Mouse (Mus musculus): ENCODE data around the gene Ccdc69. TPM values are rescaled to one million over a fixed set of nuclear protein-coding genes. Genes with fewer than 3 reads are reported as not detected.

Gene Ccdc69
- polyA plus RNA-seq, 1 experiment, result 7.9 TPM

DNA sequence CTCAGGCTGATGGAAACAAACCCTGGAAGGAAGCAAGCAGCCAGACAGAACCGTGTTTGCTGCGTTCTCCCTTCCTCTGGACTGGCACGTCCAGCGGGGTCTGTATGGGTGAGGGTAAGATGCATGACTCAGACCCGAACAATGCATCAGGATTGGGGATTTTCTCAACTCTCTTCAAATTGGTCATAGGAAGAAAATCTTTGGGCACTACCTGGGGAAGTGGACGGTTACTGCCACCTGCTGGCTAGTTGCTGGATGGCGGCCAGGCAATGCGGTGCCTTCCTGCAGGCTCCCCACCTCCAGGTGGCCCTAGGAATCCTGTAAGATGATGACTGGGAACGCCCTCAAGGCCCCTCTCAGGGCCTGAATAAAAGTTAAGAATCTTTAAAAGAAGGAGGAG lies 38.3 kb downstream of the Ccdc69 start:
- DNase-seq (ENCODE audit: low read depth), result no peak

DNA sequence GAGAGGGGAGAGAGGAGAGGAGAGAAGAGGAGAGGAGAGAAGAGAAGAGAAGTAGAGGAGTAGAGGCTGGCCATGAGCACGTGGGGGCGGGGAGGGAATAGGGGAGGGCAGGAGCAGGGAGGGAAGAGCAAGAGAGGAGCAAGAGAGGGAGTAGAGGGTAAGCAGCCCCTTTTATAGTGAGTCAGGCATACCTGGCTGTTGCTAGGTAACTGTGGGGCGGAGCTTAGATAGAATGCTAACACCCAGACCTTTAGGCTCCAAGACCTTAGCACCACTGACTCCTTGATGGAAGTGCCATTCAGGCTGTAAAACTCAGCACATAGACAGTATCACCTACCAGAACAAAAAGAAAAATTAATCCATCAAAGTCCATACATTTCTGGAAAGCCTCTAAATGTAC lies 41.3 kb downstream of the Ccdc69 start:
- DNase-seq (ENCODE audit: low read depth), result no peak

DNA sequence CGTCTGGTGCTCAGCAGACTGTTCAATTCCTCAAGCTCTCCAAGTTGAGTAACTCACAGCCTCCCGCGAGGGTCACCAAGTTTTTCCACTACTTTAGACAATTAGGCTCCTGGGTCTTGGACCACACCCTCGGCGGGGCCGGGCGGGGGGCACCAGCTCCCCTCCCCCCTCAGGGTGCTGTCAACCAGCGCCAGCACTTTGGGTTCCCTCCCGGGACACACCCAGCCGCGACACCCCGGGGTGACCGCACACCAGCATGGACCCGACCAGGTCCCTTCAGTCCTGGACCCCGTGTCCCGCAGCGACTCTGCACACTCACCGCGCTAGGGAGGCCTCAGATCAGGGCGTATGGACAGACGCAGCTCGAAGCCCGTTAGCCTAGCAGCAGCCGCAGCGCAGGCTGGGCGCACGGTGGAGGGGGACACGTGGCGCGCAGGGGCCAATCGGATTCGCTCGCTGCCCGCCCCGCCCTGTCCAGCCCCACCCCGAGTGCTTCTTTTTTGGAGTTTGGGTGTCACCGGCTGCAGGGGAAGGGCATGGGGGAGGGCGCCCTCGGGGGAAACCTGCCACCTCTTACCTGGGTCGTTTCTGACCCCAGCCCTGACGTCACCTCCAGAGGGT lies 44.8 kb downstream of the Ccdc69 start, which contains the start of gene Anxa6:
Gene Anxa6 (minus strand): TSS at position 406 of the 621 bp plus-strand sequence.
- no peak for DNase-seq (ENCODE audit: low read depth)

DNA sequence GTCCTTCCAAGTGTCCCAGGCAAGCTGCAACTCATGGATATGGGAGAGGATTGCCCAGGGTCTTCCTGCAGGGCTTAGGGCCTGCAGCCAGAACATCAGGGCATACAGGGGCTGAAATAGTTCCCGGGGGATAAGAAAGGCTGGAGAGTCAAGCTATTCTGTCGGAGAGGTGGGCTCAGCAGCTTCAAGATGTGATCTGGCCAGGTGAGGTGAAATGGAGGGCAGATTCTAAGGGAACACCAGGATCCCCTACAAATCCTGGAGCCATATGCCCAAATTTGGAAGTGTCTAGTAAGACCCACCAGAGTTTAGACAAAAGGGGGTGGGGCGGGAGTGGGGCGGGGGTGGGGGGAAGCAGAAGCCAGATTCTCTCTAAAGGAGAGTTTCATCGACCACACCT lies 45.6 kb downstream of the Ccdc69 start:
- no peak for DNase-seq (ENCODE audit: low read depth)

DNA sequence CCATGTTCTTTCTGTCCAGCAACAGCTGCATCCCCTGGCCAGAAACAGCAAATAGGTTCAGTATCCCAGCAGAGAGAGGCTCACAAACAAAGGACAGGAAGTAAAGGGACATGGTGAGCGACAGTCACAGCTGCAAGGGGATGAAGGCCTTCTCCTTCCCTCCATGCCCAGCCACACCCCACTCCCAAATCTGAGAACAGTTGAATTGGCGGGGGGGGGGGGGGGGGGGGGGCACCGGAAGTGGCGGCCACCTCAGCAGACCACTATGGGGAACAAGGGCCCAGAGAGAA lies 46.0 kb downstream of the Ccdc69 start:
- DNase-seq (ENCODE audit: low read depth), result no peak

DNA sequence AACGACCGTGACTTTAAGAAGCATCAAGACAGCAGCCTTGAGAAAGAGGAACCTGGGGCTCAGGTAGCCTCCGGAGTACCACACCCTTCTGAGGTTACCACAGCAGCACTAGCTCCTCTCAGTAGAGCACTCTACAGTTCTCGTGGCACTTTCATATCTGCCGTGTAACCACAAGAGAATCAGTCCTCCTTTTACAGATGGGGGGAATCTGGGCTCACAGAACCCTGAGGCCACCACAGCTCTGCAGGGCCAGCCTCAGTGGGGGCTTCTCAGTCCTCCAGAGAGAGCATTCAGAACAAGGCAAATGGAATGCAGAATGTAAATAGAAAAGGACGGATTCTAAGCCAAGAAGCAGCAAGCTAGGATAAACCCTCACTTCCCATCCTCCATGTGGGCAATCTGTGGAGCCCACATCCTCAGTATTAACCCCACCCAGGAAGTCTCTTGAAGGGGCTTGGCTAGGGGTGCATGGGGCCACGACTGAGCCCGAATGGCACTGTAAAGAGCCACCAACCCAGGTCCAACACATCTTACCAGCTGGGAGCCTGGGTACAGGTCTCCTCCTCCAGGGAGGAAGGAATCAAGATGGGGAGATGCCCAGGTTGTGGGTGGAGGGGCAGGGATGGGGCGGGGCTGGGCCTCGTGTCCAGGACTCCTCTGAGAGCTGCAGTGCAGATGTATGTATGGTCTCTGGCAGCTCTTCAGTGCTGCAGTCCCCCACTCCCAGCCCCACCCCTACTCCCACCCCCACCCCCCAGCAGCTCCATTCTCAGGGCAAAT lies 46.5 kb downstream of the Ccdc69 start:
- DNase-seq (ENCODE audit: low read depth), result no peak

DNA sequence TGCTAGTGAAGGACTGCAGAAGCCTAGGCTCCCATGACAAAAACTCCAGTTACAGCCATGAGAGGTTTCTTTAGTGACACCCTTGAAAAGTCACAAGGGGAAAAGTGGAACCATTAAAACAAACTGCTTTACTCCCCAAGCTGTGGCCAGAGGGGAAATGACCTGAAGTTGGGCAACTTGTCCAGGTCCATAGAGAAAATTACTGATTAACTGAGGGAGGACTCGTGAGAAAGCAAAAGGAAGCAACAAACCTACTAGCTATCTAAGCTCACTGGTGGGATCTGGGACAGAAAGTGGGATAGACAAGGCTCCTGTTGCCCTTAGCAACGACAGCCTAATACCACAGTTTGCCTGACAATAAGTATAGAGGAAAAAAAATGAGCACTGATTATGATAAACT lies 49.4 kb downstream of the Ccdc69 start:
- no peak for DNase-seq (ENCODE audit: low read depth)

DNA sequence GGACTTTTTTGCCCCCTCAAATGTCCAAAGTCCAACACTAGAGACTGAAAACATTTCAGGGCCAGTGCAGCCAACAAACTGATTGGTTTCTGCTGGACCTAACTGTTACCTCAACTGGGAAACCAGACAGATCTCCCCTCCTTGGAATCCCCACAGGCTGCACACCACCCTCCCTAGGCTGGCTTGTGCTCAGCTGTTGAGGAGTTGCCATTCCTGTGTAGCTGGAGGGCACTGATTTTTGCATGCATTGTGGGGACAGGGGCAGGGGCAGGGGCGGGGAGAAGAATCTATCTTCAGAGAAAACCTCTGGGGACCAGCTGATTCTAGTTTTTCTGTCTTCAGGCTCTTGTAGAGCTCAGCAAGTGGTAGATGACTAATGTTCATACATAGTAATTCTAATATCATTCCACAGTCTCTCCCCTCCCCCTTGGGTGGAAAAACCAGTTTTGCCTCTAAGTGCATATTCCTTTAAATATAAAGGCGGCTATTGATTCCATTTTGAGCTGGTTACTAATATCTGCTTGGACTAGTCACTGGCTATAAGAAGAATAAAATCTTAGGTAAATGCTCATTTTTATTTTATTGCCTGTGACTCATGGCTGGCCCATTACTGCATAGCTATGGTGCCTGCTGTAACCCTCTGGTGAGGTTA lies 50.6 kb downstream of the Ccdc69 start:
- no peak for DNase-seq (ENCODE audit: low read depth)

DNA sequence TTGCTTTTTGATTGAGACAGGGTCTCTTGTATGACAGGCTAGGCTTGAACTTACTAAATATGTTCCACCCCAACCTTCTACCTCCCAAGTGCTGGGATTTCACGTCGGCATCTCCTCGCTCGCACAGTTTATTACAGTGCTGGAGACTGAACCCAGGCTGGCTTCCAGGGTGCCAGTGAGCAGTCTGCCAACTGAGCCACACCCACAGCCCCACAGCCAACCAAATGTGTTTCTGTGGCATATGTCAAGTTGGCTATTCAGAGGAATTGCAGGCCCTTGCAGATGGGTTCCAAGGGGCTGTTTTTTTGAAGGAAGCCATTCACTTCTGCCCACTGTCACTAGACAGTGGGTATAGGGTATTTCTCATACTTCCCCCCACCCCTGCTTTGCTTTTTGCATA lies 52.0 kb downstream of the Ccdc69 start:
- no peak for DNase-seq (ENCODE audit: low read depth)

DNA sequence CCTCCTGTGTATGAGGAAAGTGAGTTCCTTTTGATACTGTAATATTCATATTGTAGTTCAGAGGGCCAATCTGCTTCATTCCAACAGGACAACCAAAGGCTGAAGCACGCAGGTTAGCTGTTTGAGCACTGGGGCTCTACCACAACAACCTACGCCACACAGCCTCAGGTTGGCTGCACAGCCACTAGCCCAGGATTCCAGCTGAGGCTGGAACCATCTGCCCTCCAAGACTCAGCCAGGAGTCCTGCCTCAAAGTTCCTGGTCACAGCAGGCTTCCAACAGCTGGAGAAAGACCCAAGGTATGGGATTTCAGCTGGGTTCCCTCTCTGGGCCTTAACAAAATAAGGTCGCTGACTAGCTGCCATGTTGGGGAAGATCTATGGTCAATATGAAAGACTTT lies 54.3 kb downstream of the Ccdc69 start:
- DNase-seq (ENCODE audit: low read depth), result no peak

DNA sequence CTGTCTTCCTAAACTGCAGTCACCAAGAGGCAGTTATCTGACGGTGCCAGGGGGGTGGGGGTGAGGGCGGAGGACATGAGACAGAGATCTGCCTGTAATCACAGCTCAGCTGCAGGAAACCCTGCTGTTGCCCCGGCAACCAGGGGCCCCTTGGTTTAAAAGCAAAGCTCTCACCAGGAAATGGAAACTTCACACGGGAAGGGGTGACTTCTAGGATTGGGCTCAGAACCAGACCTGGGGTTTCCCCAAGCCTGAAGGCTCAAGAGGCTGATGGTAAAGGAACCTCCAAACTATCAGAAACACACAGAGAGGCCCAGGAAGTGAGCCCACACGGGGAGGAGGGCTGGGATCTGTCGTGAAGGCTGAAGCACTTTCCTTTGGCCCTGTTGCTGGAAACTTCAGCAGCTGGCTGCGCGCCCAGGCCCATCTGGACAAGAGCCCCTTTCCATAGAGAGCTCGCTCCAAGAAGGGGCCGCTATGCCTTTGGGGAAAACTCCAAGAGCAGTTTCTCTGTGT lies 54.8 kb downstream of the Ccdc69 start:
- no peak for DNase-seq (ENCODE audit: low read depth)

DNA sequence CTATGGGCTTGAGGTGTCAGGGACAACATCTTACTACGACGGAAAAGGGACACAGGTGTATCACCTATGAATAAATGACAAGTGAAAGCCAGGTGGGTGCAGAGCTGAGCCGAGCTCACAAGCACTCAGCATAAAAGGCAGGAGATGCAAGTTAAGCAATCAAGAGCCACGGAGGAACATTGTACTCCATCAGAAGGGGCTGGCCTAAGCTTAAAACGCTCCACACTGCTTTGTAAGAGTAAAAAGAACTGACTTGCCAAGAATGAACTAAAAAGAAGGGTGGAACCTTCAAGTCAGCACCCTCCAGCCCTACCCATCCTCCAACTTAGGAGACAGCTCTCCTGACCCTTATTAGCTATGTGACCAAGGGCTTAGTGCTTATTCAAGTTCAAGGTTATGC lies 55.4 kb downstream of the Ccdc69 start:
- no peak for DNase-seq (ENCODE audit: low read depth)

DNA sequence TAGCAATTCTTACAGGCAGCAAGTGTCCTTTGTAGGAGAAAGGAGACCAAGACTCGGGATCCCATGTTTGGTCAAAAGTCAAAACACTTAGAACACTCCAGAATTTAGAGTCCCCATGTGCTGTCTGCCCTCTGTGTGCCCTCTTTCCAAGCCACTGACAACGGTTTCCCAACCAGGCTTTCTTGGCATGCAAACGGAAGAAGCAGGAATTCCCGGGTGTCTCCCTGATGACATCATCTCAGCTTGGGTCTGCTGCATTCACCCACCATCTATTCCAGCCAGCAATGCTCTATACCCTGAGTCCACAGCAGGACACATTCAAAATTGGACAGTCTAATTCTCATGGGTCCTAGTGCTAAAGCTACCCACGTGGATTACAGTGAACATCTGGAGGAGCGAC lies 56.1 kb downstream of the Ccdc69 start:
- DNase-seq (ENCODE audit: low read depth), result no peak

DNA sequence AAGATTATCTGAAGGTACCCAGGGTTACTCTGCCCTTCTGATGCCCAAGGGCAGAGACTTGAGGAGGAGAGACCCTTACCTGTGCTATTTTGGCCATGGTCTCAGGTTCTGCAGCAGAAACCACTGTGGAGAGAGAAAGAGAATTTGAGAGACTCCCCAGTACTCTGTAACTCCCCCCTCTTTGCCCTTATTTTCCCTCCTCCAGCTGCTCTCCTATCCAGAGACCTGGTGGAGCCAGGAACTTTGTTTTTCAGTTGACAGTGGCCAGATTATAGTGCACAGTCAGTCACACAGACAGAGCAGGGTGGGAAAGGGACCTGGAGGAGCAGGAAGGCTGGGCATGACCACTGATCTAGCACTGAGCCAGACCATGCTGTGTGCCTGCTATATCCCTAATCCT lies 56.5 kb downstream of the Ccdc69 start:
- DNase-seq (ENCODE audit: low read depth), result no peak

DNA sequence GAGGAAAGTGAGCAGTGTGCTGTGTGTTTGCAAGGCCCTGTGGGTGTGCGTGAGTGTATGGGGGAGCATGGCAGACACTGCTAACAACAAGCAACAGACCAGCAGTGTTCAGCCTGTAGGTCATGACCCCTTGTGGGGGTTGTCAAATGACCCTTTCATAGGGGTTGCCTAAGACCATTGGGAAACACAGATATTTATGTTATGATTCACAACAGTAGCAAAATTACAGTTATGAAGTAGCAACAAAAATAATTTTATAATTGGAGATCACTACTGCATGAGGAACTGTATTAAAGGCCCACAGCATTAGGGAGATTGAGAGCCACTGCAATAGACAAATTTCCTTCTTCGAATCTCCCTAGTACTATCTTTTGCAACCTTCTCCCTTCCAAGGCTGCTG lies 58.2 kb downstream of the Ccdc69 start:
- no peak for DNase-seq (ENCODE audit: low read depth)

DNA sequence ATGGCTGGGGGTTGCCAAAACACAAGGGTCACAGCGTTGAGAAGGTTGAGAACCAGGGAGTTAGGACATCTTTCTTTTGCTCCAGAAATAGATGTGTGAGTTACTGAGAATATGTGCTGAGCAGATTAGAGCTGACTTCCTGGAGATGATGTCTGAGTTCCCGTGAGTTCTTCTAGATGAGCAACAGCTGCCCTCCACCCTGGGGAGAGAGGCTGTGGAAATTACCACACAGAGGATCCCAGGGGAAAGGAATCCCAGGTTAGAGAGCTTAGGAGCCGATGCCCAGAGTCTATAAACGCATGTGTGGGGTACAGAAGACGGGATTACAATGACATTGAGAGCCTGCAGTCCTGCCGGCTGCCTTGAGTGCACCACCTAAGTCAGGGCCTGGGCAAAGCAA lies 59.9 kb downstream of the Ccdc69 start:
- DNase-seq (ENCODE audit: low read depth), result no peak

DNA sequence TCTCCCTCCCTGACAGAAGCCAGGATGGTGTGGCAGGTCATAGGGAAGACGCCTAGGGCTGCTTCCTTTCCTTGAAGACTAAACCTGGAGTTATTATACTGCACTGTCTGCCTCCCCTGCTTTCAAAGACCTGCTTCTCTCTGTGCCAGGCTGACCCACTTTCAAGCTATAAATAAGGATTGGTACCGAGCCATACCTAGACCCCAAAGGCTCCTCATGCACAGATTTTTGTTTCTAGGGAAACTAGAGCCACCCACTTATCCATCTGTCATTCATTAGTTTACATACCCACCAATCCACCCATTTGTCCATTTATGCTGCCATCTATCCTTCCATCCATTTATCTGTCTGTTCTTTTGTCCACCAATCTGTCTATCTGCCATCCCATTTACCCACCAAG lies 60.7 kb downstream of the Ccdc69 start:
- no peak for DNase-seq (ENCODE audit: low read depth)

DNA sequence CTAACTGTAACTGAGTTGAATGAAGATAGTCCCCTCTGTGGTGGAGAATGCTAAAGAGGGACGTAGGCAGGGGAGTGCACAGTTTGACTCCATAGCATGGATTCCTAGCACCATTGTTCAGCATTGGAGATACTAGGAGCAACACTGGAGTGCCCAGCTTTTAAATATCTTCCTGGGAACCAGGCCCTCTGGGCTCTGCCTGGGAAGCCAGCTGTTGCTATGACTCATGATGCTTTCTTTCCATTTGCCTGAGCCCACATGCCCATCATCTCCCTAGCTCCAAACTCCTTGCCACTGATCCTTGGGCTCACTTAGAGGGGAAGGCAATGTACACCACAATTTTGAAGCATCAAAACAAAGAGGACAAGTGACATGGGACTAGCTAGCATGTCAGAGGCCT lies 61.2 kb downstream of the Ccdc69 start:
- DNase-seq (ENCODE audit: low read depth), result no peak

DNA sequence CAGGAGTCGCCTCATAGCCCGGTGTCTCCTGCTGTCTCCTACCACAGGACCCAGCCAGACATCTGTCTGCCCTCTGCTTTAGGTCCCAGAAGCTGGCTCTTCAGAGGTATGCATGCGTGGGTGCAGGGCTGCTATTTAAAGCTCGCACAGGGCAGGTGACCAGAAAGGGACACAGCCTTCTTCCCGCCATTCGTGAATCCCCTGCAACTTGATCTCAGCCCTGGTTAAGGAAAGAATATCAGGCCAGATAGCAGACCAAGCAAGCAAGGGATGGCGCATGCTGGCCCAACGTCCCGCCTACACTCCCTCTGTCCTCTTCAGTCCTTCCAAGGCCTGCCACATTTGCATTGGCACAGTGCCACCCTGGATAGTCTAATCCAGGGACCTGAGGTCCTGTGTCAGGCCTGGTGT lies 62.1 kb downstream of the Ccdc69 start:
- no peak for DNase-seq (ENCODE audit: low read depth)

DNA sequence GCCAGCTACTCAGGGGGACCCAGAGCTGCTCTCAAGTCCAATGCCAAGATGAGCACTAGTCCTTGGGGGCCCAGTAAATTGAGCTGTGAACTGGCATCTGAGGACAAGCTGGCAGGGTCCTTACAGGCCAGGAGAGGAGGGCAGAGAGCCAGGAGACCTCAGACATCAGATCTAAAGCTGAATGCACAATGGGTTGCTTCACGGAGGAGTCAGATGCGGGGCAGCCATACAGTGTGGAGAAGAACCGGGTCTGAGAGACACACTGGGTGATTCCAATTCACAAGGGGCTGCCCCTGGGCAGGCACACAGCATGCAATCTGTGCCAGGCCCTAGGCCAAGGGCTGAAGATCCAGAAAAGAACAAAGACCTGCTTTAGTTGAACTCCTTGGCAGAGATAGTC lies 62.7 kb downstream of the Ccdc69 start:
- no peak for DNase-seq (ENCODE audit: low read depth)

DNA sequence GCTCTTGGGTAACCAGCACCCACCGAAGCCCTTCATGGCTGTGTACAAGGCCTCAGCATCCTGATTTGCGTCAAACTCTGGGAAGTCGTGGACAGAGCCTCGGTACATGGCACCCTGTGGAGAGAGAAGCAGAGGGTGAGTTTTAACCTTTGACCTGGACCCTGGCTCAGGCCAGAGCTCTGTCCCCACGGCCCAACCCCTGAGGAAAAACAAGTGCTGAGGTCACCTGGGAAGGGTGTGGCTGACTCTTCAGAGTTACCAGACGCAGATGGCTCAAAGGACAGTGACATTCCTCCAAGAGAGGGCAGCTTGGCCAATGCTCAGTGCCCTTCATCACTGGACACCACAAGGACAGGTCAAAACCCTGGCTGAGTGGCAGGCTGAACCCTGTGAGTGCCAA lies 64.1 kb downstream of the Ccdc69 start:
- no peak for DNase-seq (ENCODE audit: low read depth)

DNA sequence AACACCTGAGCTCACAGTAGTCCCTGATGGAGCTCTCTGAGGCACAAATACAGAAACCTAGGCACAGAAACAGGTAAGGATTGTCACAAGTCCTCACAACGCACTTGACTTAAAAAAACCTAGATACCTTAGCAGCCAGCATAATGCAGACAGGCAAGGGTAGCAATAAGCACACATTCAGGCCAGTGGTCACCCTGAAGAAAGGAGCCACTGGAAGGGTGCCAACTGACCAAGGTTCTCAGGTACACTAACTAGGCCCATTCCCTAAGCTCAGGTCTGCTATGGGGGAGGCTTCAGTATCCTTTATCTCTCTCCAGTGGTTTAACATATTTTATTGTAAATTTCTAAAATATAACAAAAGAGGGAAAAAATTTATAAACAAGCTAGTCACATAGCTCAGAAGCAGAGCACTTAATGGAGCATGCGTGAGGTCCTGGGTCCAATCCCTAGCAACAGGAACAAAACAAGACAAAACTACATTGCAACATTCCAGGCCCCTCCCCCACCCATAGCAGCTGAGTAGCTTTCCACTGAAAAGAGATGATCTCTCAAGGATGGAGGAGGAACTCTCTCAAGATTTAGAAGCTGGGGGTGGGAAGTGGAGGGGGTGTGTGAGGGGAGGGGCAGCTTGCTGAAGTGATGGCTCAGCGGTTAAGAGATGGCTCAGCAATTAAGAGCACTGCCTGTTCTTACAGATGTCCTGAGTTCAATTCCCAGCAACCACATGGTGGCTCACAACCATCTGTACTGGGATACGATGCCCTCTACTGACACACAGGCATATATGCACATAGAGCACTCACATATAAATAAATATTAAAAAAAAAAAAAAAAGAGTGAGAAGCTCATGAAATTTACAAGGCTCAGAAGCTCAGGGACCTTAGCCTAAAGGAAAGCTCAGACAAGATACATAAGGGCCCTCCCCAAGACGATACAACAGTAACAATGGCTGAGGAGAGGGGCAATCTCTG lies 65.1 kb downstream of the Ccdc69 start:
- DNase-seq (ENCODE audit: low read depth), result no peak

Measured in gonadal fat pad, adult 2 months (tissue).